8 mouse cellular contexts compared by ENCODE assay signal in the genomic region with DNA sequence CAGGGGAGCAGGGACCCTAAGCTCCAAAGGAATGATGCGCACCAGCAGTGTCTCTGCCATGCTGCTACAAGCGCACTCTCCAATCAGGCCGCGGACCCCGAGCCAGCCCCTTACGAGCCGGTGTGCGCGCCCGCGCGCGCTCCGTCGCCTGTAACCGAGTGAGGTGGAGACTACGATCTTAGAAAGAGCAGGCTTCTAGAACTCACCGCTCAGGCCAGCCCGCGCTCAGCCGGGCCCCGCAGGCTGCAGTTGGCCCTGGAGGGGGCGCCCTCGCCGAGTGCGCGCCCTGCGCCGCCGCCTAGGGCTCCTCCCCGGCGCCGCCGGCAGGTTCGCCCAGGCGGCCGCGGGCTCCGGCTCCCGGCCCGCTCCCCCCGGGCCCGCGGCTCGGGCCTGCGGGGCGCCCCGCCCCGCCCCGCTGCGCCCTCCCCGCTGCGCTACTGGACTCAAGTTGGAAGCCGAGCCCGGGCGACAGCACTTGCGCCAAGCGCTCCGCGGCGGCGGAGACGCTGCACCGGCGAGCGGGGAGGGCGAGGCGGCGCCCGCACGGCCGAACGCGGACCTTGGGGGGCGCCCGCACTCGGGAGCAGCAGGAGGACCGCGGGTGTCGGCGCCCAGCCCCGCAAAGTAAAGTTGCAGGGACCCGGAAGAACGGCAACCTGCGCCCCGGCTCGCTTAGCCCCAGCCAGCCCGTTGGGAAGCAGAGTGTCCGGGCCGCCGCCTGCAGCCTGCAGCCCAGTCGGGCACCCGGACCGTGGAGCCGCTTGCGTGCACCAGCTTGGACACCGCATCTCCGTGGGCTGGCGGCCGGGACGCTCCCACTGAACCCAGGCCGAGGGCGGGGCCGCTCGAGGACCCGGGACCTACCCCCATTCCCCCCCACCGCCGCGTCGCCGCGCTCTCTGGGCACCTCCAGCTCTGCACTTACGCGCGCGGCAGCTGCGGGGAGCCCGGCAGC. TPM values are rescaled to one million over a fixed set of nuclear protein-coding genes. Genes with fewer than 3 reads are reported as not detected.
A peak's percentile ranks its signal among the peaks of the same experiment; 100 is the strongest.
DNase-seq lines count a peak whose midpoint lies in the region; ATAC-seq and TF ChIP-seq lines count a peak whose summit lies in the region.

No protein-coding gene starts in this region.

- no peak overlapping the region for H3K9ac ChIP-seq in embryonic facial prominence, embryonic 15.5 days
- peak overlapping the region; percentile 60 for H3K9ac ChIP-seq in hindbrain, embryonic 14.5 days
- H3K9ac ChIP-seq in midbrain, embryonic 15.5 days = peak overlapping the region; percentile 38

- peak overlapping the region; percentile 50 for H3K4me3 ChIP-seq in embryonic facial prominence, embryonic 15.5 days (replicated peaks)
- H3K4me3 ChIP-seq in hindbrain, embryonic 14.5 days (replicated peaks; ENCODE audit: low read length) = peak overlapping the region; percentile 48
- peak overlapping the region; percentile 50 for H3K4me3 ChIP-seq in midbrain, embryonic 15.5 days
- H3K4me3 ChIP-seq in testis, adult 2 months (ENCODE audit: control insufficient read depth, low read depth, low read length) = peak overlapping the region; percentile 33

- 0 out of 2 replicates have a peak, but pooled peaks have one; percentile 16 for ATAC-seq in embryonic facial prominence, embryonic 15.5 days (ENCODE audit: insufficient number of reproducible peaks, low FRiP score, low TSS enrichment, low read depth)
- ATAC-seq in hindbrain, embryonic 14.5 days (ENCODE audit: low FRiP score) = peak; percentile 75
- ATAC-seq in midbrain, embryonic 15.5 days (replicated peaks) = peak; percentile 48

- H3K4me2 ChIP-seq in embryonic facial prominence, embryonic 15.5 days (replicated peaks) = peak overlapping the region; percentile 97
- H3K4me2 ChIP-seq in hindbrain, embryonic 14.5 days (replicated peaks) = peak overlapping the region; percentile 90
- H3K4me2 ChIP-seq in midbrain, embryonic 15.5 days = peak overlapping the region; percentile 91

- no peaks in the 10 kb centered on the region for H3K9me3 ChIP-seq in embryonic facial prominence, embryonic 15.5 days (replicated peaks)
- no peaks in the 10 kb centered on the region for H3K9me3 ChIP-seq in hindbrain, embryonic 14.5 days (ENCODE audit: control insufficient read depth, low read length)
- H3K9me3 ChIP-seq in midbrain, embryonic 15.5 days = no peaks in the 10 kb centered on the region

- TF ChIP-seq CTCF in testis, adult 2 months (IDR thresholded peaks at IDR 0.05; ENCODE audit: control insufficient read depth, insufficient read depth, insufficient replicate concordance, low read depth, low read length) = no peak

- peak; percentile 57 for DNase-seq in Muller cell, postnatal 12 days (ENCODE audit: inconsistent ontology term)
- DNase-seq in adrenal gland, postnatal 36 days = peak; percentile 69 to 72
- DNase-seq in hindbrain, embryonic 14.5 days (ENCODE audit: low spot score) = peak; percentile 62
- DNase-seq in left cerebral cortex, adult 18-20 months (ENCODE audit: low spot score in 2 of 2) = peak; percentile 64 to 74
- no peak for DNase-seq in MN1 (ENCODE audit: low spot score)

- peaks cover 27% of the 10 kb centered on the region for H3K4me1 ChIP-seq in embryonic facial prominence, embryonic 15.5 days
- H3K4me1 ChIP-seq in hindbrain, embryonic 14.5 days (replicated peaks; ENCODE audit: control insufficient read depth, insufficient read depth, low read length) = peaks cover 3% of the 10 kb centered on the region; the same call in 1 of the 2 replicates
- peaks cover 27% of the 10 kb centered on the region for H3K4me1 ChIP-seq in midbrain, embryonic 15.5 days
- H3K4me1 ChIP-seq in testis, adult 2 months (ENCODE audit: control insufficient read depth, insufficient read depth, low read length) = peaks cover 18% of the 10 kb centered on the region

- under 1% methylated on average over 112 of the region's 118 CpGs for WGBS in embryonic facial prominence, embryonic 15.5 days
- under 1% methylated on average over 113 of the region's 118 CpGs for WGBS in hindbrain, embryonic 14.5 days
- under 1% methylated on average over 104 of the region's 118 CpGs for WGBS in midbrain, embryonic 15.5 days

- no peak for TF ChIP-seq POLR2A in testis, adult 2 months (IDR thresholded peaks at IDR 0.05; ENCODE audit: control insufficient read depth, low read depth, low read length)

- H3K36me3 ChIP-seq in embryonic facial prominence, embryonic 15.5 days = no peaks in the 10 kb centered on the region
- H3K36me3 ChIP-seq in hindbrain, embryonic 14.5 days (replicated peaks; ENCODE audit: control insufficient read depth, insufficient read depth) = no peaks in the 10 kb centered on the region
- no peaks in the 10 kb centered on the region for H3K36me3 ChIP-seq in midbrain, embryonic 15.5 days (replicated peaks)
- no peaks in the 10 kb centered on the region for H3K36me3 ChIP-seq in testis, adult 2 months (ENCODE audit: control insufficient read depth, insufficient read depth, low read length)

- peaks cover 82% of the 10 kb centered on the region for H3K27me3 ChIP-seq in embryonic facial prominence, embryonic 15.5 days
- H3K27me3 ChIP-seq in hindbrain, embryonic 14.5 days (ENCODE audit: control insufficient read depth, insufficient read depth, low read length) = peaks cover 67% of the 10 kb centered on the region
- H3K27me3 ChIP-seq in midbrain, embryonic 15.5 days (replicated peaks) = peaks cover 75% of the 10 kb centered on the region
- no peaks in the 10 kb centered on the region for H3K27me3 ChIP-seq in testis, adult 2 months (ENCODE audit: control insufficient read depth, insufficient read depth, low read length)

- no peak overlapping the region for H3K27ac ChIP-seq in embryonic facial prominence, embryonic 15.5 days (replicated peaks)
- H3K27ac ChIP-seq in hindbrain, embryonic 14.5 days = no peak overlapping the region
- H3K27ac ChIP-seq in midbrain, embryonic 15.5 days = no peak overlapping the region
- no peak overlapping the region for H3K27ac ChIP-seq in testis, adult 2 months (ENCODE audit: control insufficient read depth, insufficient read depth, low read depth, low read length)

RNA-seq across cellular contexts. Expression of a gene that starts 0.9 kb away (rescaled TPM):
- total RNA-seq in adrenal gland, postnatal 36 days (2021) = under 1 TPM; 0.30 to 0.53 TPM
- 0.28 and 0.37 TPM in 2 replicates for polyA plus RNA-seq in embryonic facial prominence, embryonic 15.5 days (2015; fragmentation: Nextera tagmentation; extraction: Ambion mirVana)
- polyA plus RNA-seq in hindbrain, embryonic 14.5 days (2014; fragmentation: Nextera tagmentation; extraction: Ambion mirVana) = 0.67 and 1.1 TPM in 2 replicates
- 10 to 100 TPM; 25.6 to 28.9 TPM for total RNA-seq in left cerebral cortex, adult 18-20 months (2021)
- polyA plus RNA-seq in midbrain, embryonic 15.5 days (2015; fragmentation: Nextera tagmentation; extraction: Ambion mirVana) = 0.32 and 0.86 TPM in 2 replicates
- polyA plus RNA-seq in testis, adult 2 months (2012; rRNA removed) = 0.10 and 0.26 TPM in 2 replicates

Comparison
In these comparisons a context has a peak if more than half of its experiments do, and no peak if none do; other contexts are left out.
1. ATAC-seq: peak in every context shown above with its lines; median percentile 75 in hindbrain, embryonic 14.5 days; 48 in midbrain, embryonic 15.5 days; 16 in embryonic facial prominence, embryonic 15.5 days.